Mouse (Mus musculus): ENCODE measurements around the gene Rgl2. TPM values are rescaled to one million over a fixed set of nuclear protein-coding genes. Genes with fewer than 3 reads are reported as not detected.
A peak's percentile ranks its signal among the peaks of the same experiment; 100 is the strongest.
"Not testable (repeated sequence)": the region's sequence is repeated elsewhere in the genome, so short reads cannot be mapped to it uniquely, and the experiment has no call there.

Gene Rgl2
- polyA plus RNA-seq, 1 experiment from 2014 or later, result 27.2 TPM

GRCm38 (mm10) chr17:33892429-33892828, 36.9 kb upstream of the Rgl2 start:
- WGBS, result 27% methylated on average over 7 of the region's 7 CpGs
- ATAC-seq, result no peak

GRCm38 (mm10) chr17:33893011-33893410, 36.3 kb upstream of the Rgl2 start:
- WGBS, result 81% methylated on average over 4 of the region's 4 CpGs

More at GRCm38 (mm10) chr17:33892429-33892828, 36.9 kb upstream of the Rgl2 start:
- H3K4me1 ChIP-seq (ENCODE audit: control insufficient read depth, insufficient read depth, low read length), result peaks cover 4% of the 10 kb centered on the region; the same call in 1 of the 2 replicates
- H3K4me2 ChIP-seq (ENCODE audit: low read length), result no peak overlapping the region
- H3K9me3 ChIP-seq (replicated peaks; ENCODE audit: control insufficient read depth, low read length), result no peaks in the 10 kb centered on the region
- H3K36me3 ChIP-seq (ENCODE audit: control insufficient read depth, insufficient read depth, low read length), result no peaks in the 10 kb centered on the region
- H3K27me3 ChIP-seq (replicated peaks; ENCODE audit: control insufficient read depth, insufficient read depth, low read length), result no peaks in the 10 kb centered on the region
- no peak for DNase-seq (ENCODE audit: low spot score)
- H3K4me3 ChIP-seq (ENCODE audit: low read depth, low read length), result no peak overlapping the region
- no peak overlapping the region for H3K27ac ChIP-seq (ENCODE audit: low read depth, low read length)
- H3K9ac ChIP-seq (ENCODE audit: low read length), result no peak overlapping the region

GRCm38 (mm10) chr17:33897114-33897794, 32.1 kb upstream of the Rgl2 start:
- Histone ChIP-seq H3K36me3 (ENCODE audit: control insufficient read depth, insufficient read depth, low read length) (no peaks in the 10 kb centered on the region), H3K9me3 (replicated peaks; ENCODE audit: control insufficient read depth, low read length) (no peaks in the 10 kb centered on the region), H3K4me2 (ENCODE audit: low read length) (no peak overlapping the region), H3K27ac (ENCODE audit: low read depth, low read length) (no peak overlapping the region), H3K9ac (ENCODE audit: low read length) (no peak overlapping the region), H3K27me3 (replicated peaks; ENCODE audit: control insufficient read depth, insufficient read depth, low read length) (no peaks in the 10 kb centered on the region), H3K4me3 (ENCODE audit: low read depth, low read length) (no peak overlapping the region), H3K4me1 (ENCODE audit: control insufficient read depth, insufficient read depth, low read length) (no peaks in the 10 kb centered on the region)
- 43% methylated on average over 6 of the region's 6 CpGs for WGBS
- ATAC-seq (no peak), DNase-seq (ENCODE audit: low spot score) (peak; percentile 73)

More at GRCm38 (mm10) chr17:33893011-33893410, 36.3 kb upstream of the Rgl2 start:
- DNase-seq (ENCODE audit: low spot score); H3K27me3 ChIP-seq (replicated peaks; ENCODE audit: control insufficient read depth, insufficient read depth, low read length); H3K4me2 ChIP-seq (ENCODE audit: low read length); H3K4me1 ChIP-seq (ENCODE audit: control insufficient read depth, insufficient read depth, low read length); ATAC-seq; H3K9ac ChIP-seq (ENCODE audit: low read length); H3K9me3 ChIP-seq (replicated peaks; ENCODE audit: control insufficient read depth, low read length); H3K36me3 ChIP-seq (ENCODE audit: control insufficient read depth, insufficient read depth, low read length); H3K27ac ChIP-seq (ENCODE audit: low read depth, low read length); H3K4me3 ChIP-seq (ENCODE audit: low read depth, low read length): not testable (repeated sequence)

GRCm38 (mm10) chr17:33898193-33898592, 31.1 kb upstream of the Rgl2 start:
- not testable (repeated sequence) for H3K27ac ChIP-seq (ENCODE audit: low read depth, low read length); H3K4me3 ChIP-seq (ENCODE audit: low read depth, low read length); H3K4me1 ChIP-seq (ENCODE audit: control insufficient read depth, insufficient read depth, low read length); H3K27me3 ChIP-seq (replicated peaks; ENCODE audit: control insufficient read depth, insufficient read depth, low read length); H3K9me3 ChIP-seq (replicated peaks; ENCODE audit: control insufficient read depth, low read length); ATAC-seq; H3K9ac ChIP-seq (ENCODE audit: low read length); DNase-seq (ENCODE audit: low spot score); H3K4me2 ChIP-seq (ENCODE audit: low read length); H3K36me3 ChIP-seq (ENCODE audit: control insufficient read depth, insufficient read depth, low read length)
- 86% methylated on average over 4 of the region's 4 CpGs for WGBS

- WGBS, result 83% methylated on average over 4 of the region's 4 CpGs
- DNase-seq (ENCODE audit: low spot score), result no peak
- Histone ChIP-seq H3K27me3 (replicated peaks; ENCODE audit: control insufficient read depth, insufficient read depth, low read length) (no peaks in the 10 kb centered on the region), H3K4me3 (ENCODE audit: low read depth, low read length) (no peak overlapping the region), H3K9ac (ENCODE audit: low read length) (no peak overlapping the region), H3K9me3 (replicated peaks; ENCODE audit: control insufficient read depth, low read length) (no peaks in the 10 kb centered on the region), H3K4me1 (ENCODE audit: control insufficient read depth, insufficient read depth, low read length) (no peaks in the 10 kb centered on the region), H3K27ac (ENCODE audit: low read depth, low read length) (no peak overlapping the region), H3K36me3 (ENCODE audit: control insufficient read depth, insufficient read depth, low read length) (no peaks in the 10 kb centered on the region), H3K4me2 (ENCODE audit: low read length) (no peak overlapping the region)
- ATAC-seq, result no peak
Observed at GRCm38 (mm10) chr17:33899642-33900041, 29.7 kb upstream of the Rgl2 start.

GRCm38 (mm10) chr17:33900281-33900988, 28.9 kb upstream of the Rgl2 start:
- Histone ChIP-seq H3K27ac (ENCODE audit: low read depth, low read length) (no peak overlapping the region), H3K4me1 (ENCODE audit: control insufficient read depth, insufficient read depth, low read length) (no peaks in the 10 kb centered on the region), H3K4me2 (ENCODE audit: low read length) (no peak overlapping the region), H3K4me3 (ENCODE audit: low read depth, low read length) (no peak overlapping the region), H3K9ac (ENCODE audit: low read length) (no peak overlapping the region), H3K27me3 (replicated peaks; ENCODE audit: control insufficient read depth, insufficient read depth, low read length) (no peaks in the 10 kb centered on the region), H3K36me3 (ENCODE audit: control insufficient read depth, insufficient read depth, low read length) (no peaks in the 10 kb centered on the region), H3K9me3 (replicated peaks; ENCODE audit: control insufficient read depth, low read length) (no peaks in the 10 kb centered on the region)
- ATAC-seq (no peak), DNase-seq (ENCODE audit: low spot score) (no peak)
- 74% methylated on average over 7 of the region's 7 CpGs for WGBS

- Histone ChIP-seq H3K36me3 (ENCODE audit: control insufficient read depth, insufficient read depth, low read length) (no peaks in the 10 kb centered on the region), H3K27me3 (replicated peaks; ENCODE audit: control insufficient read depth, insufficient read depth, low read length) (no peaks in the 10 kb centered on the region), H3K27ac (ENCODE audit: low read depth, low read length) (no peak overlapping the region), H3K4me3 (ENCODE audit: low read depth, low read length) (no peak overlapping the region), H3K9me3 (replicated peaks; ENCODE audit: control insufficient read depth, low read length) (no peaks in the 10 kb centered on the region), H3K9ac (ENCODE audit: low read length) (no peak overlapping the region), H3K4me2 (ENCODE audit: low read length) (no peak overlapping the region), H3K4me1 (ENCODE audit: control insufficient read depth, insufficient read depth, low read length) (no peaks in the 10 kb centered on the region)
- DNase-seq (ENCODE audit: low spot score), result no peak
- 90% methylated on average over 4 of the region's 4 CpGs for WGBS
- ATAC-seq, result no peak
Observed at GRCm38 (mm10) chr17:33900989-33901314, 28.4 kb upstream of the Rgl2 start.

GRCm38 (mm10) chr17:33901653-33902052, 27.7 kb upstream of the Rgl2 start:
- no peak overlapping the region for H3K4me3 ChIP-seq (ENCODE audit: low read depth, low read length)
- H3K9ac ChIP-seq (ENCODE audit: low read length), result no peak overlapping the region
- no peaks in the 10 kb centered on the region for H3K36me3 ChIP-seq (ENCODE audit: control insufficient read depth, insufficient read depth, low read length)
- no peak overlapping the region for H3K27ac ChIP-seq (ENCODE audit: low read depth, low read length)
- DNase-seq (ENCODE audit: low spot score) (no peak), ATAC-seq (no peak)
- 82% methylated on average over 4 of the region's 4 CpGs for WGBS
- no peak overlapping the region for H3K4me2 ChIP-seq (ENCODE audit: low read length)
- no peaks in the 10 kb centered on the region for H3K4me1 ChIP-seq (ENCODE audit: control insufficient read depth, insufficient read depth, low read length)
- no peaks in the 10 kb centered on the region for H3K9me3 ChIP-seq (replicated peaks; ENCODE audit: control insufficient read depth, low read length)
- no peaks in the 10 kb centered on the region for H3K27me3 ChIP-seq (replicated peaks; ENCODE audit: control insufficient read depth, insufficient read depth, low read length)

GRCm38 (mm10) chr17:33902079-33902478, 27.3 kb upstream of the Rgl2 start:
- H3K27ac ChIP-seq (ENCODE audit: low read depth, low read length), result no peak overlapping the region
- H3K27me3 ChIP-seq (replicated peaks; ENCODE audit: control insufficient read depth, insufficient read depth, low read length), result no peaks in the 10 kb centered on the region
- no peak overlapping the region for H3K4me3 ChIP-seq (ENCODE audit: low read depth, low read length)
- H3K9me3 ChIP-seq (replicated peaks; ENCODE audit: control insufficient read depth, low read length), result no peaks in the 10 kb centered on the region
- no peaks in the 10 kb centered on the region for H3K36me3 ChIP-seq (ENCODE audit: control insufficient read depth, insufficient read depth, low read length)
- WGBS, result 78% methylated on average over 4 of the region's 4 CpGs
- no peak overlapping the region for H3K4me2 ChIP-seq (ENCODE audit: low read length)
- no peak overlapping the region for H3K9ac ChIP-seq (ENCODE audit: low read length)
- H3K4me1 ChIP-seq (ENCODE audit: control insufficient read depth, insufficient read depth, low read length), result no peaks in the 10 kb centered on the region
- DNase-seq (ENCODE audit: low spot score) (no peak), ATAC-seq (no peak)

Data from forebrain, embryonic 14.5 days (tissue).